Mouse (Mus musculus) cerebellum, adult 11 months (tissue): ENCODE results near the gene Ephb4.

Source experiments
- DNase-seq: peaks from one replicate; pipeline ENCODE4 v3.0.0; 2022

Ephb4 gene

GRCm38 (mm10) chr5:137337190-137337589 is 12.7 kb upstream of the Ephb4 start:
- no peak for DNase-seq

GRCm38 (mm10) chr5:137338256-137338655 is 11.7 kb upstream of the Ephb4 start:
- peak; percentile 88 for DNase-seq

- DNase-seq: peak; percentile 45
Observed at GRCm38 (mm10) chr5:137338663-137339289, 11.1 kb upstream of the Ephb4 start.

GRCm38 (mm10) chr5:137339290-137339979 is 10.5 kb upstream of the Ephb4 start:
- peak; percentile 39 for DNase-seq

GRCm38 (mm10) chr5:137340222-137340621 is 9.7 kb upstream of the Ephb4 start:
- no peak for DNase-seq

- DNase-seq: no peak
Observed at GRCm38 (mm10) chr5:137342407-137343012, 7.4 kb upstream of the Ephb4 start.

GRCm38 (mm10) chr5:137343412-137343811 is 6.5 kb upstream of the Ephb4 start:
- no peak for DNase-seq

GRCm38 (mm10) chr5:137343869-137344268 is 6.0 kb upstream of the Ephb4 start:
- no peak for DNase-seq

- DNase-seq: no peak
Observed at GRCm38 (mm10) chr5:137345821-137346220, 4.1 kb upstream of the Ephb4 start.

GRCm38 (mm10) chr5:137346388-137346787 is 3.5 kb upstream of the Ephb4 start:
- no peak for DNase-seq

GRCm38 (mm10) chr5:137346983-137347382 is 2.9 kb upstream of the Ephb4 start:
- DNase-seq: no peak

GRCm38 (mm10) chr5:137347856-137348255 is 2.1 kb upstream of the Ephb4 start:
- DNase-seq: no peak

GRCm38 (mm10) chr5:137348482-137349383 is 1.2 kb upstream of the Ephb4 start:
- DNase-seq: no peak

GRCm38 (mm10) chr5:137350205-137351057 is 522 bp downstream of the Ephb4 start:
- no peak for DNase-seq

- DNase-seq: no peak
Observed at GRCm38 (mm10) chr5:137351058-137351380, 1.1 kb downstream of the Ephb4 start.

- no peak for DNase-seq
Observed at GRCm38 (mm10) chr5:137351394-137351793, 1.5 kb downstream of the Ephb4 start.

- DNase-seq: no peak
Observed at GRCm38 (mm10) chr5:137352011-137352975, 2.4 kb downstream of the Ephb4 start.

- no peak for DNase-seq
Observed at GRCm38 (mm10) chr5:137354091-137354490, 4.2 kb downstream of the Ephb4 start.

- no peak for DNase-seq
Observed at GRCm38 (mm10) chr5:137358382-137358781, 8.5 kb downstream of the Ephb4 start.

GRCm38 (mm10) chr5:137369665-137370064 is 19.8 kb downstream of the Ephb4 start:
- no peak for DNase-seq

- no peak for DNase-seq
Observed at GRCm38 (mm10) chr5:137373371-137373950, 23.6 kb downstream of the Ephb4 start.
